Mouse (Mus musculus) CH12.LX (cell line): Measurements from ENCODE around the gene Cst8. TPM values are rescaled to one million over a fixed set of nuclear protein-coding genes. Genes with fewer than 3 reads are reported as not detected.

Experiments
- DNase-seq: peaks from one replicate; pipeline ENCODE4 v3.0.0-alpha.2; 2013; ENCODE audit errors: extremely low read depth
- H3K27ac ChIP-seq: 2 replicates; pipeline ENCODE4 v1.5.1; 2012; ENCODE audit warnings: low read depth, mild to moderate bottlenecking, control low read depth, moderate library complexity; ENCODE audit not compliant: insufficient read depth
- H3K27me3 ChIP-seq: replicated peaks from 2 replicates; pipeline ENCODE3; 2012; ENCODE audit warnings: inconsistent platforms
- H3K36me3 ChIP-seq, 2 experiments: replicated peaks in 1 of 2; 2 replicates each; pipeline versions ENCODE3 to v1.6.1; 2012; ENCODE audit warnings: inconsistent platforms in 1 of 2, low read length in 1 of 2, mild to moderate bottlenecking in 1 of 2, mixed read lengths in 1 of 2, moderate library complexity in 1 of 2; ENCODE audit not compliant: control insufficient read depth in 1 of 2, insufficient read depth in 1 of 2
- H3K4me1 ChIP-seq, 2 experiments: 2 replicates each; pipeline ENCODE4 v1.6.1; 2012; ENCODE audit warnings: inconsistent platforms in 1 of 2, moderate library complexity in 1 of 2; ENCODE audit not compliant: insufficient read depth in 2 of 2, control insufficient read depth in 1 of 2
- H3K4me2 ChIP-seq: 2 replicates; pipeline ENCODE4 v1.6.1; 2012; ENCODE audit warnings: low read depth, mild to moderate bottlenecking, control low read depth; ENCODE audit not compliant: poor library complexity, insufficient read depth, severe bottlenecking
- H3K4me3 ChIP-seq, 3 experiments: fragments of 150-350 bp in 1 of 3; sonication (generic) in 1 of 3; replicated peaks in 1 of 3; 2 replicates each; pipeline versions ENCODE3 to v1.5.1; 2011 to 2012; ENCODE audit warnings: low read depth in 2 of 3, low read length in 2 of 3, mild to moderate bottlenecking in 2 of 3, moderate library complexity in 2 of 3, control low read depth in 1 of 3, improper control_type of control experiment in 1 of 3, inconsistent platforms in 1 of 3, mixed read lengths in 1 of 3; ENCODE audit not compliant: poor library complexity in 1 of 3
- H3K79me2 ChIP-seq: replicated peaks from 2 replicates; pipeline ENCODE4 v1.6.1; 2012; ENCODE audit warnings: mild to moderate bottlenecking, moderate library complexity; ENCODE audit not compliant: control insufficient read depth, poor library complexity, insufficient read depth, severe bottlenecking; ENCODE audit errors: extremely low read depth
- H3K9ac ChIP-seq: 2 replicates; pipeline ENCODE4 v1.6.1; 2012; ENCODE audit warnings: low read depth, mild to moderate bottlenecking, control low read depth, moderate library complexity; ENCODE audit not compliant: insufficient read depth
- H3K9me3 ChIP-seq: replicated peaks from 2 replicates; pipeline ENCODE3; 2012; ENCODE audit warnings: low read length, inconsistent platforms, mixed read lengths
- BHLHE40 ChIP-seq: IDR thresholded peaks from 2 replicates; pipeline ENCODE4 v1.6.1; 2011; ENCODE audit warnings: mild to moderate bottlenecking, low read depth, low read length, improper control_type of control experiment
- CHD1 ChIP-seq: IDR thresholded peaks from 2 replicates; pipeline ENCODE4 v1.6.1; 2012; ENCODE audit warnings: low read depth, low read length, improper control_type of control experiment, inconsistent platforms
- CTCF ChIP-seq, 2 experiments: IDR thresholded peaks in 1 of 2; conservative IDR thresholded peaks in 1 of 2; 2 replicates each; pipeline ENCODE4 v1.5.1; 2011 to 2012; ENCODE audit warnings: low read depth in 2 of 2, low read length in 2 of 2, improper control_type of control experiment in 1 of 2, inconsistent platforms in 1 of 2, mild to moderate bottlenecking in 1 of 2, moderate library complexity in 1 of 2
- ELF1 ChIP-seq: IDR thresholded peaks from 2 replicates; pipeline ENCODE4 v1.6.1; 2014; ENCODE audit warnings: low read depth, mild to moderate bottlenecking, inconsistent platforms, low read length, improper control_type of control experiment
- EP300 ChIP-seq: IDR thresholded peaks from 2 replicates; pipeline ENCODE4 v1.6.1; 2011; ENCODE audit warnings: low read length, improper control_type of control experiment
- ETS1 ChIP-seq: conservative IDR thresholded peaks from 2 replicates; pipeline ENCODE4 v1.6.1; 2012; ENCODE audit warnings: low read depth, mild to moderate bottlenecking, inconsistent platforms, low read length, improper control_type of control experiment, moderate library complexity
- GABPA ChIP-seq: IDR thresholded peaks from 2 replicates; pipeline ENCODE4 v1.6.1; 2012; ENCODE audit warnings: low read depth, low read length, improper control_type of control experiment, inconsistent platforms; ENCODE audit not compliant: insufficient replicate concordance
- KAT2A ChIP-seq: IDR thresholded peaks from 2 replicates; pipeline ENCODE4 v1.6.1; 2012; ENCODE audit warnings: low read length, improper control_type of control experiment, inconsistent platforms; ENCODE audit not compliant: insufficient replicate concordance
- MAZ ChIP-seq: IDR thresholded peaks from 2 replicates; pipeline ENCODE4 v1.6.1; 2012; ENCODE audit warnings: low read depth, mild to moderate bottlenecking, inconsistent platforms, low read length, improper control_type of control experiment, moderate library complexity
- MEF2A ChIP-seq: IDR thresholded peaks from 2 replicates; pipeline ENCODE4 v1.6.1; 2014; ENCODE audit warnings: low read depth, mild to moderate bottlenecking, inconsistent platforms, low read length, improper control_type of control experiment, borderline replicate concordance
- MYC ChIP-seq: IDR thresholded peaks from 2 replicates; pipeline ENCODE4 v1.6.1; 2011; ENCODE audit warnings: low read depth, mild to moderate bottlenecking, improper control_type of control experiment, low read length
- NRF1 ChIP-seq: IDR thresholded peaks from 2 replicates; pipeline ENCODE4 v1.6.1; 2014; ENCODE audit warnings: low read depth, mild to moderate bottlenecking, inconsistent platforms, low read length, improper control_type of control experiment, moderate library complexity
- PAX5 ChIP-seq: IDR thresholded peaks from 2 replicates; pipeline ENCODE4 v1.6.1; 2012; ENCODE audit warnings: low read length, inconsistent platforms, mixed read lengths
- POLR2A ChIP-seq: IDR thresholded peaks from 2 replicates; pipeline ENCODE4 v1.6.1; 2011; ENCODE audit warnings: low read depth, mild to moderate bottlenecking, improper control_type of control experiment, low read length
- RCOR1 ChIP-seq: conservative IDR thresholded peaks from 2 replicates; pipeline ENCODE4 v1.6.1; 2012; ENCODE audit warnings: low read depth, mild to moderate bottlenecking, inconsistent platforms, low read length, improper control_type of control experiment
- SIN3A ChIP-seq: IDR thresholded peaks from 2 replicates; pipeline ENCODE4 v1.6.1; 2012; ENCODE audit warnings: low read length, improper control_type of control experiment, inconsistent platforms
- SMC3 ChIP-seq: IDR thresholded peaks from 2 replicates; pipeline ENCODE4 v1.6.1; 2011; ENCODE audit warnings: low read depth, low read length, improper control_type of control experiment
- TBP ChIP-seq: conservative IDR thresholded peaks from 2 replicates; pipeline ENCODE4 v1.6.1; 2011; ENCODE audit warnings: low read depth, low read length, improper control_type of control experiment
- TCF12 ChIP-seq: IDR thresholded peaks from 2 replicates; pipeline ENCODE4 v1.6.1; 2014; ENCODE audit warnings: low read depth, mild to moderate bottlenecking, inconsistent platforms, low read length, improper control_type of control experiment
- UBTF ChIP-seq: IDR thresholded peaks from 2 replicates; pipeline ENCODE4 v1.6.1; 2012; ENCODE audit warnings: low read depth, mild to moderate bottlenecking, inconsistent platforms, low read length, improper control_type of control experiment, moderate library complexity
- USF2 ChIP-seq: conservative IDR thresholded peaks from 2 replicates; pipeline ENCODE4 v1.6.1; 2011; ENCODE audit warnings: low read depth, low read length, improper control_type of control experiment
- ZC3H11A ChIP-seq: IDR thresholded peaks from 2 replicates; pipeline ENCODE4 v1.6.1; 2012; ENCODE audit warnings: low read depth, mild to moderate bottlenecking, inconsistent platforms, low read length, improper control_type of control experiment
- ZKSCAN1 ChIP-seq: IDR thresholded peaks from 2 replicates; pipeline ENCODE4 v1.6.1; 2012; ENCODE audit warnings: low read depth, inconsistent platforms, low read length, improper control_type of control experiment, borderline replicate concordance
- ZMIZ1 ChIP-seq: IDR thresholded peaks from 2 replicates; pipeline ENCODE4 v1.6.1; 2012; ENCODE audit warnings: low read depth, mild to moderate bottlenecking, inconsistent platforms, low read length, improper control_type of control experiment
- ZNF384 ChIP-seq: IDR thresholded peaks from 2 replicates; pipeline ENCODE4 v1.6.1; 2012; ENCODE audit warnings: low read depth, low read length, improper control_type of control experiment, inconsistent platforms
- dilution Hi-C: fragments of 300-500 bp; cut with MboI; formaldehyde crosslinking; loops from 2 replicates; pipeline ENCODE4 v1.14.3; 2020; ENCODE audit warnings: low sequenced_read_pairs; ENCODE audit not compliant: extremely low pct_unique_long_range_greater_than_20kb, extremely low pct_ligation_motif_present
- in situ Hi-C: fragments of 300-500 bp; cut with MboI; formaldehyde crosslinking; loops from 3 replicates; pipeline ENCODE4 v1.14.3; 2019; ENCODE audit warnings: low sequenced_read_pairs, low pct_ligation_motif_present, low pct_unique_long_range_greater_than_20kb, mixed read lengths
- polyA plus RNA-seq: library from polyadenylated mRNA; unstranded; fragments of >175 nt; gene quantifications from 2 replicates; pipeline ENCODE4 v1.2.1, GENCODE M21; 2012; ENCODE audit warnings: low read depth; ENCODE audit not compliant: insufficient read length
- total RNA-seq, 2 experiments: library from RNA; depleted of rRNA; stranded (reverse); fragments of 300-350 nt in 1 of 2; fragments of >200 nt in 1 of 2; gene quantifications; 2 replicates each; pipeline ENCODE4 v1.2.3; 2012 to 2014

The Cst8 gene
- not detected in 2 replicates for total RNA-seq (2012; rRNA removed)
- total RNA-seq (2014; rRNA removed): not detected in 2 replicates
- not detected in 2 replicates for polyA plus RNA-seq

DNA sequence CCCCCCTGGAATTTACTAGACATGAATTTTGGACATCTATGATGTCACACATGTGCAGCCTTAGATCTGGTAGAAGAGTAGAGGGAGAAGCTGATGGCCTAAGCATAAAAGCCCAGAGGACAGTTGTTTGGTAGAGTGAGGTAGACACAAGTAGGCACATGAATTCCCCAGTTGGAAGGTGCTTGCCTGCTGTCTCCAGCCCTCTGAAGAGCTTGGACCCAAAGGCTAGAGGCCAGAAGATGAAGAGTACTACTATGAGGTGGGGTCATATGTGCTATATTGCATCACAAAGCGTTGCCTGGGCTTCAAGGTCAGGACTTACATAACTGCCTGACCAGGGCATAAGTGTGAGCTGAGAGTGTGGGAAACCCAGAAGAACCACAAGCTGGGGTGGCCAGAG is at the start of gene Cst8:
Cst8 (plus strand) TSS at position 301 of the 400 bp plus-strand sequence.
- H3K36me3 ChIP-seq: no peaks in the 10 kb centered on the region
- in situ Hi-C loops: no loop called here

DNA sequence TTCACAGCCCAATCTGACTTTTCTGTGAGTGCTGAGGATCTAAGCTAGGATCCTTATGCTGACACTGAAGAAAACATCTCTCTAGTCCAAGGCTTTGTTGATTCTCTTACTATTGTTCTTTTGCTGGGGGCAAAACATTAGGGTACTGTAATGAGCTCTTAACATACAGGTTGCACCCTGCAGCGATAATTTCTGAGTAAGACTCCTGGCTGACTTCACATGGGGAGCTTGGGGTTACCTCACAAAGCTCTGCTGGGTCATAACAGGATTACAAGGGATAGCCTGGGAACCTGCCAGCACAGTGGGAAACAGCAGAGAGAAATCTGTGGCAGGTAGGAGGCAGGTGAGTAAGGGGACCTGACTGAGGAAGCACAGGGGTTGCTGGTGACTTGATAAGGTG is 48.5 kb upstream of the Cst8 start, which contains the start of gene Cstl1:
Cstl1 (plus strand) TSS at position 301 of the 400 bp plus-strand sequence.
- dilution Hi-C loops (no loop called here), in situ Hi-C loops (no loop called here)
- Histone ChIP-seq H3K9me3 (no peaks in the 10 kb centered on the region), H3K79me2 (no peaks in the 10 kb centered on the region), H3K4me3 (no peak within 1 kb of the TSS), H3K4me1 (peaks cover 2 to 3% of the 10 kb centered on the region in 2 experiments; a peak in 2 of 4 replicates), H3K27ac (no peak within 1 kb of the TSS), H3K4me2 (no peak within 1 kb of the TSS), H3K27me3 (peaks cover 13% of the 10 kb centered on the region), H3K9ac (no peak within 1 kb of the TSS)
- TF ChIP-seq SMC3 (no peak), SIN3A (no peak), MYC (no peak), POLR2A (no peak), TCF12 (no peak), EP300 (no peak), MAZ (no peak), RCOR1 (no peak), ZNF384 (no peak), GABPA (no peak), USF2 (no peak), PAX5 (no peak), ZKSCAN1 (no peak), KAT2A (no peak), CTCF (conservative IDR thresholded peaks at IDR 0.05 in 1 of 2, IDR thresholded peaks at IDR 0.05 in 1 of 2; ENCODE audit: low read depth in 2 of 2, low read length in 2 of 2) (no peak), CHD1 (no peak), MEF2A (no peak), ELF1 (no peak), BHLHE40 (no peak), ETS1 (no peak)
- TF ChIP-seq, all 38 proteins: peak for 0
- H3K36me3 ChIP-seq: no peaks in the 10 kb centered on the region
- no peak for DNase-seq

More for the DNA sequence above, at the start of gene Cst8:
- Histone ChIP-seq H3K27me3 (no peaks in the 10 kb centered on the region), H3K4me1 (no peaks in the 10 kb centered on the region), H3K4me2 (no peak within 1 kb of the TSS), H3K27ac (no peak within 1 kb of the TSS), H3K79me2 (no peaks in the 10 kb centered on the region), H3K9me3 (no peaks in the 10 kb centered on the region), H3K9ac (no peak within 1 kb of the TSS), H3K4me3 (no peak within 1 kb of the TSS)
- no peak for DNase-seq
- dilution Hi-C loops: no loop called here
- no peak for TF ChIP-seq USF2
- no peak for TF ChIP-seq MYC
- TF ChIP-seq UBTF: no peak
- no peak for TF ChIP-seq ETS1
- TF ChIP-seq ZC3H11A: no peak
- no peak for TF ChIP-seq NRF1
- no peak for TF ChIP-seq TBP
- no peak for TF ChIP-seq ZMIZ1
- TF ChIP-seq, all 38 proteins: peak for 0
